Mouse (Mus musculus) left cerebral cortex, adult 11 months (tissue): ENCODE measurements around the gene Mr1.
A peak's percentile ranks its signal among the peaks of the same experiment; 100 is the strongest.

Experiments
- DNase-seq: peaks from one replicate; pipeline ENCODE4 v3.0.0; 2022; ENCODE audit warnings: low spot score

Mr1 gene

GRCm38 (mm10) chr1:155093971-155094707, 52.5 kb downstream of the Mr1 start:
- no peak for DNase-seq

GRCm38 (mm10) chr1:155093145-155093791, 53.3 kb downstream of the Mr1 start:
- no peak for DNase-seq

GRCm38 (mm10) chr1:155091842-155092800, 54.5 kb downstream of the Mr1 start:
- DNase-seq, result no peak

DNA sequence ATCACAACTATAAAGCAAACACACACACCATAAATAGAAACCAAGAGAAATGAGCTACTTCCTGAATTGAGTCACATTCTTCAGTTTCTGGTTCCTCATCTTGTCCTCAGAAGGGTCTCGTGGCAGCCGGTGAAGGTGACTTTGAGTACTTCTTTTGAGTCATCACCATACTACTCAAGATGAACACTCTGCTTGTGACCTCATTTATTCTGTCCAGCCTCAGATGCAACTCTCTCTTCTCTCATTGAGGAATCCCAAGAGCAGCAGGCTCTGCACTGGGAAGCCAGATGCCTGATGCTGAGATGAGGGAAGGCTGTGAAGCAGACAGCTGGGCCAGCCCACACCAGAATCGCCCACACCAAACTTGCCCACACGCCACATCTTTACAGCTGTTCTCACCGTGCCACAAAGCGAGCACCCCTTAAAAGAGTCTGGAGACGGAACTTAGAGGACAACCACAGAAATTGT, 55.2 kb downstream of the Mr1 start:
- no peak for DNase-seq

DNA sequence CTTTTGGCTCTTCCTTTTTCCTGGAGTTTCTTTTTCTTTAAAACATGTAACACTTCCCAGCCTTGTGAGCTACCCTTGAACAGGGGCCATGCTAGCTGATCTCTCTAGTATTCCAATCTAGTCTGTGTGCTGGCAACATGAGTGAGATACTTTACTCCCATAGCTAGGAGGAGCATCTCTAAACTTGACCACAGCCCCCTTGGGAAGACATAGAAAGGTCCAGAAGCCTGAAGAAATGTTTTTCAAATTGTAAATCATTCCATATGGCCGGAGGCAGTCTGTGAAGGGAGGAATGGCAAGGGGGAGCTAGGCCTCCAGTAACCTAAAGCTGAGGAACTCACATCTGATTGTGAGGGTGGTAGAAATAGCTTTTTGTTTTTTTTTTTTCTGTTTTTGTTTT, 55.9 kb downstream of the Mr1 start:
- no peak for DNase-seq

GRCm38 (mm10) chr1:155090327-155090726, 56.3 kb downstream of the Mr1 start:
- DNase-seq, result no peak

- DNase-seq, result no peak
Measured at GRCm38 (mm10) chr1:155088847-155089603, 57.6 kb downstream of the Mr1 start.

GRCm38 (mm10) chr1:155088046-155088445, 58.6 kb downstream of the Mr1 start:
- no peak for DNase-seq

DNA sequence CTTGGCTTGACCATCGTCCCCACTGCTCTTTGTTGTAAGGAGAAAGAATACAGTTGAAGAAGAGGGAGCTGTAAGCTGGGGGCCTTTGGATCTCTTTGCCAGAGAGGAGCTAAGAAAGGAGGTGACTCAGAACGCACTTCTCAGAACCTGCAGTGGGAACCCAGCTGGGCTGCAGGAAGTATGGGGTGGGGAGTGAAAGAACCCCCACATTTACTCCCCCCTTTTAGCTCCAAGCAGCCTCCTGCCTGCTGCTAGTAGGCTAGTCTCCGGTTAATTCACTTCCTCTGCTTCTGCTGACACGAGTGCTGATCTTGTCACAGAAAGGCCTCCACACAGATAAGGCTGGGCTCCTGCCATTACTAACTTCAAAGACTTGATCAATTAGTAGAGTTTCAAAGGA, 59.7 kb downstream of the Mr1 start:
- DNase-seq, result no peak

DNA sequence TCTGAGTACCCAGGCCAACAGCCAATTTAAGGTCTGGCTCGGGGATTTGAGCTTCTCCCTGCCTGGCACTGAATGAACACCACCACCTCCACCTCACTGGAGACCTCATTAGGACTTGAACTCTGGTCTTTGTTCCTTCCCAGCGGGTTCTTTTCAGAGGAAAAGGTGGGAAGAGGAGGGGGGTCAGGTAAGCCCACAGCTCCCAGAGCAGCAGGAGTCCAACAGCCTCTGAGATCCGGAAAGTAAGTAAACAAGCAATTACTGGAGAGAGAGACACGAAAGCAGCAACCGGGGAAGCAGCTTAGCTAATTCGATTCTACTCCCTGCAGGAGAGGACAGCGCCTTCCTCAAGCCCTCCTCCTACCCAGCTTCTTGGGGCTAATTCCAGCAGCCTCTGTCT, 60.2 kb downstream of the Mr1 start:
- no peak for DNase-seq

DNA sequence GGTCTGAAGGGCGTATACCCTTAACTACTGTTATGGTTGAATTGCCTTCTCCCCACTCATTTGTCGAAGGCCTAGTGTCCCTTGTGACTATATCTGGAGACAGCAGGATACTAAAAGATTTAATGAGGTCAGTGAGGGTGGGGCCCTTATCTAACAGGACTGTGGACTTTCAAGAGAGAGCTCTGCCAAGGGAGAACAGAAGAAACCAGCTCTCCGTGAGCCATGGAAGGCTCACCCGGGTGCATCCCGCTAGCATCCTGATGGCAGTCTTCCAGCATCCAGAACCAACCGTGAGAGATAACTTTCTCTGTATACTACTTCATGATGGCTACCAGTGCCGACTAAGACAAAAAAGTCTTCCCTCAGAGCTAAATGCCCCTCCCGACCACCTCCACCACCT, 61.8 kb downstream of the Mr1 start:
- no peak for DNase-seq

GRCm38 (mm10) chr1:155083271-155084265, 63.0 kb downstream of the Mr1 start:
- peak; percentile 86 for DNase-seq

DNA sequence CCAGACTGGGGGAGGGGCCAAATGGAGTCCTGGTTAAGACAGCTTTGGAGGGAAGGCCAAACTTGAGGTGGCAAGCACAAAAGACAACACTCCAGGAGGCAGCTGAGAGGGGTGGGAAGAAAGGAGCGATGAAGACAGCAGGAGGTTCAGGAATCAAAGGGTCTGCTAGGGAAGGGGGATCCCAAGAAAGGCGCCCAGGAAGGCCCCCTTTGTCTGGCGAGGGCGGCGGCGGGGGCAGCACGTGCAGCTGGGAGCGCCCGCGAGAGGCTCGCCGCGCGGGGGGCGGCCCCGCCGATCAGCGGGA, 63.7 kb downstream of the Mr1 start:
- no peak for DNase-seq

GRCm38 (mm10) chr1:155082158-155082964, 64.3 kb downstream of the Mr1 start:
- no peak for DNase-seq

GRCm38 (mm10) chr1:155077675-155078074, 68.9 kb downstream of the Mr1 start:
- DNase-seq, result no peak
